Comparison of ENCODE assay signal across 9 mouse cellular contexts in the genomic region with DNA sequence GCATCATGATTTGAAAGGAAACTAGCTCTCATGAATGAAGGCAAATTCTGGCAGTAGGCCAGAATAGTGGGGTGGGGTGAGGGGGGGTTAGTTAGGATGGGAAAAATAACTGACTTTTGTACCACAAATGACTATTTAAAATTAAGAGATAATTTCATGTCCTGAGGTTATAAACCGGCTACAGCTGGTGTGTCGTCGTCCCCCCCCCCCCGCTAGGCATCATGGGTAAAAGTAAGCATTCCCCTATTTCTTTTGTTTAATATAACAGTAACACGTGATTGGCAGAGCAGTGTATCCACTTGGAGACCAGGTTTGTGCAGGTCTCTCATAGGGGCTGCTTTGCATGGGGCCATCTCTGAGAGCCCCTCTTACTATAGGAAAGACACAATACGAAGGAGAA. TPM values are rescaled to one million over a fixed set of nuclear protein-coding genes. Genes with fewer than 3 reads are reported as not detected.
DNase-seq lines count a peak whose midpoint lies in the region; ATAC-seq lines count a peak whose summit lies in the region.
"Had no signal": no experiment of that assay in that cellular context is flagged by ENCODE, and none has a peak within 500 bp of the region (broad histone marks: within the 10 kb centered on the region; RNA-seq: fewer than 3 reads in every experiment).

No protein-coding gene starts in this region.

- 81% methylated on average over 6 of the region's 6 CpGs for WGBS in forebrain, embryonic 11.5 days
- WGBS in forebrain, embryonic 10.5 days = 88% methylated on average over 6 of the region's 6 CpGs
- WGBS in lung, embryonic 15.5 days = 36% methylated on average over 6 of the region's 6 CpGs
- WGBS in hindbrain, embryonic 16.5 days = 30% methylated on average over 6 of the region's 6 CpGs
- 37% methylated on average over 6 of the region's 6 CpGs for WGBS in neural tube, embryonic 14.5 days

- no peaks in the 10 kb centered on the region for H3K36me3 ChIP-seq in forebrain, embryonic 11.5 days (ENCODE audit: control insufficient read depth, insufficient read depth, low read length)
- H3K36me3 ChIP-seq in forebrain, embryonic 10.5 days (replicated peaks) = peaks cover 10% of the 10 kb centered on the region; the same call in 1 of the 2 replicates
- no peaks in the 10 kb centered on the region for H3K36me3 ChIP-seq in lung, embryonic 15.5 days
- no peaks in the 10 kb centered on the region for H3K36me3 ChIP-seq in hindbrain, embryonic 16.5 days (ENCODE audit: control insufficient read depth, insufficient read depth, low read length)
- no peaks in the 10 kb centered on the region for H3K36me3 ChIP-seq in neural tube, embryonic 14.5 days (ENCODE audit: control insufficient read depth, insufficient read depth, low read length)

- H3K4me1 ChIP-seq in forebrain, embryonic 11.5 days (replicated peaks; ENCODE audit: control insufficient read depth, insufficient read depth, low read length) = no peaks in the 10 kb centered on the region
- peaks cover 16% of the 10 kb centered on the region; the same call in 1 of the 2 replicates for H3K4me1 ChIP-seq in forebrain, embryonic 10.5 days
- H3K4me1 ChIP-seq in lung, embryonic 15.5 days = peaks cover 32% of the 10 kb centered on the region
- H3K4me1 ChIP-seq in hindbrain, embryonic 16.5 days (ENCODE audit: control insufficient read depth, insufficient read depth, low read depth, low read length) = peaks cover 12% of the 10 kb centered on the region
- H3K4me1 ChIP-seq in neural tube, embryonic 14.5 days (ENCODE audit: control insufficient read depth, insufficient read depth, low read length) = peaks cover 20% of the 10 kb centered on the region; the same call in 1 of the 2 replicates

- no peak overlapping the region for H3K9ac ChIP-seq in forebrain, embryonic 11.5 days (ENCODE audit: low read length)
- H3K9ac ChIP-seq in lung, embryonic 15.5 days = 0 out of 2 replicates have a peak overlapping the region, but pooled peaks have one; percentile 4
- H3K9ac ChIP-seq in hindbrain, embryonic 16.5 days (ENCODE audit: low read depth, low read length) = peak overlapping the region; percentile 42
- peak overlapping the region; percentile 57 for H3K9ac ChIP-seq in neural tube, embryonic 14.5 days (replicated peaks; ENCODE audit: low read depth, low read length)

- no peak overlapping the region for H3K4me3 ChIP-seq in forebrain, embryonic 11.5 days (ENCODE audit: low read depth, low read length)
- H3K4me3 ChIP-seq in forebrain, embryonic 10.5 days = no peak overlapping the region
- H3K4me3 ChIP-seq in lung, embryonic 15.5 days = peak overlapping the region; percentile 7; the same call in 1 of the 2 replicates
- peak overlapping the region; percentile 23 for H3K4me3 ChIP-seq in hindbrain, embryonic 16.5 days (ENCODE audit: low read length)
- H3K4me3 ChIP-seq in neural tube, embryonic 14.5 days (ENCODE audit: low read depth, low read length) = peak overlapping the region; percentile 18

- no peak overlapping the region for H3K4me2 ChIP-seq in forebrain, embryonic 11.5 days (ENCODE audit: low read depth, low read length, severe bottlenecking)
- H3K4me2 ChIP-seq in lung, embryonic 15.5 days = peak overlapping the region; percentile 41
- peak overlapping the region; percentile 54 for H3K4me2 ChIP-seq in hindbrain, embryonic 16.5 days (ENCODE audit: low read length)
- peak overlapping the region; percentile 53 for H3K4me2 ChIP-seq in neural tube, embryonic 14.5 days (ENCODE audit: low read depth, low read length)

- no peaks in the 10 kb centered on the region for H3K27me3 ChIP-seq in forebrain, embryonic 11.5 days (ENCODE audit: control insufficient read depth, insufficient read depth, low read length)
- no peaks in the 10 kb centered on the region for H3K27me3 ChIP-seq in forebrain, embryonic 10.5 days (ENCODE audit: poor library complexity, severe bottlenecking)
- H3K27me3 ChIP-seq in lung, embryonic 15.5 days = no peaks in the 10 kb centered on the region
- no peaks in the 10 kb centered on the region for H3K27me3 ChIP-seq in hindbrain, embryonic 16.5 days (replicated peaks; ENCODE audit: control insufficient read depth, insufficient read depth, low read length)
- no peaks in the 10 kb centered on the region for H3K27me3 ChIP-seq in neural tube, embryonic 14.5 days (ENCODE audit: control insufficient read depth, insufficient read depth, low read length)
- H3K27me3 ChIP-seq: CH12.LX had no signal

- no peaks in the 10 kb centered on the region for H3K9me3 ChIP-seq in forebrain, embryonic 11.5 days (ENCODE audit: control insufficient read depth, low read length)
- H3K9me3 ChIP-seq in forebrain, embryonic 10.5 days = no peaks in the 10 kb centered on the region
- no peaks in the 10 kb centered on the region for H3K9me3 ChIP-seq in lung, embryonic 15.5 days
- no peaks in the 10 kb centered on the region for H3K9me3 ChIP-seq in hindbrain, embryonic 16.5 days (ENCODE audit: control insufficient read depth, low read length)
- H3K9me3 ChIP-seq in neural tube, embryonic 14.5 days (ENCODE audit: control insufficient read depth, low read length) = no peaks in the 10 kb centered on the region

- peak overlapping the region; percentile 44; the same call in 1 of the 2 replicates for H3K27ac ChIP-seq in forebrain, embryonic 11.5 days (ENCODE audit: low read depth, low read length)
- H3K27ac ChIP-seq in forebrain, embryonic 10.5 days = no peak overlapping the region
- H3K27ac ChIP-seq in lung, embryonic 15.5 days = peak overlapping the region; percentile 70; the same call in 1 of the 2 replicates
- peak overlapping the region; percentile 84 for H3K27ac ChIP-seq in hindbrain, embryonic 16.5 days (ENCODE audit: low read depth, low read length)
- H3K27ac ChIP-seq in neural tube, embryonic 14.5 days (ENCODE audit: low read depth, low read length) = peak overlapping the region; percentile 93

- peak; percentile 54; the same call in 1 of the 2 replicates for ATAC-seq in forebrain, embryonic 11.5 days (replicated peaks; ENCODE audit: low FRiP score)
- ATAC-seq in lung, embryonic 15.5 days (ENCODE audit: borderline replicate concordance, extremely low read depth, low FRiP score, low TSS enrichment) = no peak
- peak; percentile 57 for ATAC-seq in hindbrain, embryonic 16.5 days
- ATAC-seq in neural tube, embryonic 14.5 days (ENCODE audit: low read depth) = peak; percentile 74
- no peak for ATAC-seq in activated CD4-positive, CD25-positive, alpha-beta regulatory T cell, adult 4 months

- no peak for DNase-seq in forebrain, embryonic 11.5 days (ENCODE audit: low spot score)
- DNase-seq in forebrain, embryonic 10.5 days (ENCODE audit: extremely low spot score, low spot score) = no peak
- DNase-seq in lung, postnatal 25 days (ENCODE audit: low spot score) = no peak
- DNase-seq in T-cell, adult 2 months (ENCODE audit: low spot score) = no peak

RNA-seq across cellular contexts. Expression of a gene that starts 29.3 kb away (rescaled TPM):
- 12.9 and 14.3 TPM in 2 replicates for polyA plus RNA-seq in forebrain, embryonic 11.5 days (2014; fragmentation: Nextera tagmentation; extraction: Ambion mirVana)
- polyA plus RNA-seq in forebrain, embryonic 10.5 days (2016; fragmentation: Nextera tagmentation; extraction: Ambion mirVana) = 12.4 and 14.4 TPM in 2 replicates
- 10.6 and 11.7 TPM in 2 replicates for polyA plus RNA-seq in lung, embryonic 15.5 days (2015; fragmentation: Nextera tagmentation; extraction: Ambion mirVana)
- 9.3 and 12.1 TPM in 2 replicates for polyA plus RNA-seq in hindbrain, embryonic 16.5 days (2015; fragmentation: Nextera tagmentation; extraction: Ambion mirVana)
- 14.3 and 21.6 TPM in 2 replicates for polyA plus RNA-seq in neural tube, embryonic 14.5 days (2014; fragmentation: Nextera tagmentation; extraction: Ambion mirVana)
- 10 to 100 TPM; 20.3 to 21.3 TPM for polyA plus RNA-seq in activated CD4-positive, CD25-positive, alpha-beta regulatory T cell, adult 4 months (2017; shearing (Covaris generic))

RNA-seq across cellular contexts. Expression of a gene that starts 57.3 kb away (rescaled TPM):
- polyA plus RNA-seq in forebrain, embryonic 11.5 days (2014; fragmentation: Nextera tagmentation; extraction: Ambion mirVana) = 6.8 and 7.0 TPM in 2 replicates
- 7.0 and 7.2 TPM in 2 replicates for polyA plus RNA-seq in forebrain, embryonic 10.5 days (2016; fragmentation: Nextera tagmentation; extraction: Ambion mirVana)
- 3.4 and 4.8 TPM in 2 replicates for polyA plus RNA-seq in lung, embryonic 15.5 days (2015; fragmentation: Nextera tagmentation; extraction: Ambion mirVana)
- 8.1 and 10.2 TPM in 2 replicates for polyA plus RNA-seq in hindbrain, embryonic 16.5 days (2015; fragmentation: Nextera tagmentation; extraction: Ambion mirVana)
- polyA plus RNA-seq in neural tube, embryonic 14.5 days (2014; fragmentation: Nextera tagmentation; extraction: Ambion mirVana) = 7.3 and 8.5 TPM in 2 replicates
- polyA plus RNA-seq in activated CD4-positive, CD25-positive, alpha-beta regulatory T cell, adult 4 months (2017; shearing (Covaris generic)) = 10 to 100 TPM; 15.8 to 25.5 TPM

Comparison
In these comparisons a context has a peak if more than half of its experiments do, and no peak if none do; other contexts are left out.
1. ATAC-seq: peak in forebrain, embryonic 11.5 days (single experiment), hindbrain, embryonic 16.5 days (single experiment) and neural tube, embryonic 14.5 days (single experiment); none in lung, embryonic 15.5 days (single experiment) and activated CD4-positive, CD25-positive, alpha-beta regulatory T cell, adult 4 months (single experiment).
2. H3K4me3 ChIP-seq: peak in lung, embryonic 15.5 days (single experiment), hindbrain, embryonic 16.5 days (single experiment) and neural tube, embryonic 14.5 days (single experiment); none in forebrain, embryonic 11.5 days (single experiment) and forebrain, embryonic 10.5 days (single experiment).